Mouse (Mus musculus) CH12.LX (cell line): ENCODE measurements around the gene Agap1. TPM values are rescaled to one million over a fixed set of nuclear protein-coding genes. Genes with fewer than 3 reads are reported as not detected.

Experiments used
- DNase-seq: peaks from one replicate; pipeline ENCODE4 v3.0.0-alpha.2; 2013; ENCODE audit errors: extremely low read depth
- H3K27ac ChIP-seq: 2 replicates; pipeline ENCODE4 v1.5.1; 2012; ENCODE audit warnings: low read depth, mild to moderate bottlenecking, control low read depth, moderate library complexity; ENCODE audit not compliant: insufficient read depth
- H3K27me3 ChIP-seq: replicated peaks from 2 replicates; pipeline ENCODE3; 2012; ENCODE audit warnings: inconsistent platforms
- H3K36me3 ChIP-seq, 2 experiments: replicated peaks in 1 of 2; 2 replicates each; pipeline versions ENCODE3 to v1.6.1; 2012; ENCODE audit warnings: inconsistent platforms in 1 of 2, low read length in 1 of 2, mild to moderate bottlenecking in 1 of 2, mixed read lengths in 1 of 2, moderate library complexity in 1 of 2; ENCODE audit not compliant: control insufficient read depth in 1 of 2, insufficient read depth in 1 of 2
- H3K4me1 ChIP-seq, 2 experiments: 2 replicates each; pipeline ENCODE4 v1.6.1; 2012; ENCODE audit warnings: inconsistent platforms in 1 of 2, moderate library complexity in 1 of 2; ENCODE audit not compliant: insufficient read depth in 2 of 2, control insufficient read depth in 1 of 2
- H3K4me2 ChIP-seq: 2 replicates; pipeline ENCODE4 v1.6.1; 2012; ENCODE audit warnings: low read depth, mild to moderate bottlenecking, control low read depth; ENCODE audit not compliant: poor library complexity, insufficient read depth, severe bottlenecking
- H3K4me3 ChIP-seq, 3 experiments: fragments of 150-350 bp in 1 of 3; sonication (generic) in 1 of 3; replicated peaks in 1 of 3; 2 replicates each; pipeline versions ENCODE3 to v1.5.1; 2011 to 2012; ENCODE audit warnings: low read depth in 2 of 3, low read length in 2 of 3, mild to moderate bottlenecking in 2 of 3, moderate library complexity in 2 of 3, control low read depth in 1 of 3, improper control_type of control experiment in 1 of 3, inconsistent platforms in 1 of 3, mixed read lengths in 1 of 3; ENCODE audit not compliant: poor library complexity in 1 of 3
- H3K79me2 ChIP-seq: replicated peaks from 2 replicates; pipeline ENCODE4 v1.6.1; 2012; ENCODE audit warnings: mild to moderate bottlenecking, moderate library complexity; ENCODE audit not compliant: control insufficient read depth, poor library complexity, insufficient read depth, severe bottlenecking; ENCODE audit errors: extremely low read depth
- H3K9ac ChIP-seq: 2 replicates; pipeline ENCODE4 v1.6.1; 2012; ENCODE audit warnings: low read depth, mild to moderate bottlenecking, control low read depth, moderate library complexity; ENCODE audit not compliant: insufficient read depth
- H3K9me3 ChIP-seq: replicated peaks from 2 replicates; pipeline ENCODE3; 2012; ENCODE audit warnings: low read length, inconsistent platforms, mixed read lengths
- BHLHE40 ChIP-seq: IDR thresholded peaks from 2 replicates; pipeline ENCODE4 v1.6.1; 2011; ENCODE audit warnings: mild to moderate bottlenecking, low read depth, low read length, improper control_type of control experiment
- CHD1 ChIP-seq: IDR thresholded peaks from 2 replicates; pipeline ENCODE4 v1.6.1; 2012; ENCODE audit warnings: low read depth, low read length, improper control_type of control experiment, inconsistent platforms
- CHD2 ChIP-seq: IDR thresholded peaks from 2 replicates; pipeline ENCODE4 v1.6.1; 2011; ENCODE audit warnings: low read length, improper control_type of control experiment
- EP300 ChIP-seq: IDR thresholded peaks from 2 replicates; pipeline ENCODE4 v1.6.1; 2011; ENCODE audit warnings: low read length, improper control_type of control experiment
- KAT2A ChIP-seq: IDR thresholded peaks from 2 replicates; pipeline ENCODE4 v1.6.1; 2012; ENCODE audit warnings: low read length, improper control_type of control experiment, inconsistent platforms; ENCODE audit not compliant: insufficient replicate concordance
- MEF2A ChIP-seq: IDR thresholded peaks from 2 replicates; pipeline ENCODE4 v1.6.1; 2014; ENCODE audit warnings: low read depth, mild to moderate bottlenecking, inconsistent platforms, low read length, improper control_type of control experiment, borderline replicate concordance
- MXI1 ChIP-seq: IDR thresholded peaks from 2 replicates; pipeline ENCODE4 v1.6.1; 2011; ENCODE audit warnings: mild to moderate bottlenecking, low read depth, low read length, improper control_type of control experiment
- MYC ChIP-seq: IDR thresholded peaks from 2 replicates; pipeline ENCODE4 v1.6.1; 2011; ENCODE audit warnings: low read depth, mild to moderate bottlenecking, improper control_type of control experiment, low read length
- NELFE ChIP-seq: IDR thresholded peaks from 2 replicates; pipeline ENCODE4 v1.6.1; 2011; ENCODE audit warnings: low read depth, low read length, improper control_type of control experiment
- NRF1 ChIP-seq: IDR thresholded peaks from 2 replicates; pipeline ENCODE4 v1.6.1; 2014; ENCODE audit warnings: low read depth, mild to moderate bottlenecking, inconsistent platforms, low read length, improper control_type of control experiment, moderate library complexity
- POLR2A ChIP-seq: IDR thresholded peaks from 2 replicates; pipeline ENCODE4 v1.6.1; 2011; ENCODE audit warnings: low read depth, mild to moderate bottlenecking, improper control_type of control experiment, low read length
- POLR2AphosphoS2 ChIP-seq: IDR thresholded peaks from 2 replicates; pipeline ENCODE4 v1.6.1; 2011; ENCODE audit warnings: low read depth, low read length, improper control_type of control experiment
- RCOR1 ChIP-seq: conservative IDR thresholded peaks from 2 replicates; pipeline ENCODE4 v1.6.1; 2012; ENCODE audit warnings: low read depth, mild to moderate bottlenecking, inconsistent platforms, low read length, improper control_type of control experiment
- USF1 ChIP-seq: IDR thresholded peaks from 2 replicates; pipeline ENCODE4 v1.6.1; 2014; ENCODE audit warnings: low read depth, mild to moderate bottlenecking, inconsistent platforms, low read length, improper control_type of control experiment
- ZC3H11A ChIP-seq: IDR thresholded peaks from 2 replicates; pipeline ENCODE4 v1.6.1; 2012; ENCODE audit warnings: low read depth, mild to moderate bottlenecking, inconsistent platforms, low read length, improper control_type of control experiment
- ZKSCAN1 ChIP-seq: IDR thresholded peaks from 2 replicates; pipeline ENCODE4 v1.6.1; 2012; ENCODE audit warnings: low read depth, inconsistent platforms, low read length, improper control_type of control experiment, borderline replicate concordance
- ZMIZ1 ChIP-seq: IDR thresholded peaks from 2 replicates; pipeline ENCODE4 v1.6.1; 2012; ENCODE audit warnings: low read depth, mild to moderate bottlenecking, inconsistent platforms, low read length, improper control_type of control experiment
- dilution Hi-C: fragments of 300-500 bp; cut with MboI; formaldehyde crosslinking; loops from 2 replicates; pipeline ENCODE4 v1.14.3; 2020; ENCODE audit warnings: low sequenced_read_pairs; ENCODE audit not compliant: extremely low pct_unique_long_range_greater_than_20kb, extremely low pct_ligation_motif_present
- in situ Hi-C: fragments of 300-500 bp; cut with MboI; formaldehyde crosslinking; loops from 3 replicates; pipeline ENCODE4 v1.14.3; 2019; ENCODE audit warnings: low sequenced_read_pairs, low pct_ligation_motif_present, low pct_unique_long_range_greater_than_20kb, mixed read lengths
- polyA plus RNA-seq: library from polyadenylated mRNA; unstranded; fragments of >175 nt; gene quantifications from 2 replicates; pipeline ENCODE4 v1.2.1, GENCODE M21; 2012; ENCODE audit warnings: low read depth; ENCODE audit not compliant: insufficient read length
- total RNA-seq, 2 experiments: library from RNA; depleted of rRNA; stranded (reverse); fragments of 300-350 nt in 1 of 2; fragments of >200 nt in 1 of 2; gene quantifications; 2 replicates each; pipeline ENCODE4 v1.2.3; 2012 to 2014

Agap1 gene
- total and polyA plus RNA-seq, 3 experiments, result not detected

DNA sequence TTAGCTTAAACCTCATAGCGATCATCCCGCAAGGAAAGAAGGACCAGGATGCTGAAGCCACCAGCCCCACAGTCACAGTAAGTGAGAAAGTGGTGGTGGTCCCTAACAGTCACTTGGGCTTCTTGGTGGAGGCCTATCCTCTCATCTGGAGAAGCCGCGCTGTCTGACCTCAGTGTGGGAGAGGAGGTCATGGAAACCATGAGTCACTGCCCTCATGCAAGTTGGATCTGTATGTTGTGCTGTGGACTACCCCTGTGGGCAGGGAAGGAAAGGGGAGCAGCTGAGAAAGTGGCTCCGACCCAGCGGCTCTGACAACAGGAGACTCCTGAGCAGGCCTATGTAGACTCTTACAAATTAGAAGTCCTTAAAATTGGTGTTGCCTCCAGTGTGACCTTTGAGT, 280.5 kb downstream of the Agap1 start:
- TF ChIP-seq ZKSCAN1 (no peak), NRF1 (no peak), MEF2A (no peak), BHLHE40 (no peak), POLR2AphosphoS2 (no peak), MXI1 (no peak)
- TF ChIP-seq, all 38 proteins: peak for 0
- H3K27ac ChIP-seq, result no peak overlapping the region
- H3K9ac ChIP-seq, result no peak overlapping the region
- no peak overlapping the region for H3K4me2 ChIP-seq
- in situ Hi-C loops (no loop called here), dilution Hi-C loops (no loop called here)
- H3K4me1 ChIP-seq, result no peaks in the 10 kb centered on the region
- no peak for DNase-seq
- peaks cover 88% of the 10 kb centered on the region for H3K9me3 ChIP-seq
- H3K79me2 ChIP-seq, result no peaks in the 10 kb centered on the region
- no peaks in the 10 kb centered on the region for H3K36me3 ChIP-seq
- H3K27me3 ChIP-seq, result no peaks in the 10 kb centered on the region
- H3K4me3 ChIP-seq, result no peak overlapping the region

DNA sequence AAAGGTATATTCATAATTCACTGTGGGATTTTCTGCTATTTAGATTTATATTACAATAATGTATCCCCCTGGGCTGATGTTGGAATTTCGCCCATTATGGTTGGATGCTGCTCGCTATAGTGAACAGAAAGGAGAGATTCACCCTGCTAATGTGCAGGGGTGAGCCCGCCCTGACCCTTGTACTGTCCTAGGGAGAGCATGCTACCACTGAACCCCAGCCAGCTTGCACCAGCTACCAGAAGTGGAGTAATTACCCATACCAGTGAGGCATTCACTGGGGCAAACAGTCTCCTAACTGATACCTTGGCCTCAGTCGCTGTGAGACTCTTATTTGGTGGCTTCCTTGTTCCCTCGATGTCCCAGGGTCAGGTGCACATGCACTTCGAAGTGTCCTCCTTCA, 281.4 kb downstream of the Agap1 start:
- no peak overlapping the region for H3K27ac ChIP-seq
- no peaks in the 10 kb centered on the region for H3K27me3 ChIP-seq
- in situ Hi-C loops, result no loop called here
- no peak overlapping the region for H3K4me2 ChIP-seq
- peaks cover 86% of the 10 kb centered on the region for H3K9me3 ChIP-seq
- no peaks in the 10 kb centered on the region for H3K79me2 ChIP-seq
- no peak overlapping the region for H3K9ac ChIP-seq
- TF ChIP-seq USF1 (no peak), CHD1 (no peak), NELFE (no peak), EP300 (no peak), POLR2AphosphoS2 (no peak), ZC3H11A (no peak), CHD2 (no peak), ZMIZ1 (no peak), NRF1 (no peak), RCOR1 (no peak), POLR2A (no peak), MYC (no peak), KAT2A (no peak)
- TF ChIP-seq, all 38 proteins: peak for 0
- no peak overlapping the region for H3K4me3 ChIP-seq
- no peaks in the 10 kb centered on the region for H3K36me3 ChIP-seq
- no peaks in the 10 kb centered on the region for H3K4me1 ChIP-seq
- no peak for DNase-seq
- dilution Hi-C loops, result no loop called here
